Mouse (Mus musculus) left cerebral cortex, postnatal 25 days (tissue): ENCODE measurements around the gene Galntl6. TPM values are rescaled to one million over a fixed set of nuclear protein-coding genes. Genes with fewer than 3 reads are reported as not detected.

Experiments
- DNase-seq, 2 experiments: peaks; one replicate each; pipeline ENCODE4 v3.0.0; 2022; ENCODE audit warnings: low spot score in 2 of 2, mixed read lengths in 1 of 2
- intact Hi-C: fragments of 180-260 bp; cut with DNase I; formaldehyde crosslinking; loops from one replicate; pipeline ENCODE4 v1.15.1; 2025
- total RNA-seq, 2 experiments: library from RNA; stranded (reverse); gene quantifications; 2 replicates each; pipeline ENCODE4 v1.2.3; 2021

Galntl6 gene
- total RNA-seq: 10 to 100 TPM; 31.5 to 31.7 TPM

- peak; percentile 61 to 68 for DNase-seq
- intact Hi-C loops: no loop called here
Observed at GRCm38 (mm10) chr8:58912196-58912839, at the start of gene Galntl6. TSS of gene Galntl6 (minus strand) at chr8:58912640.

DNA sequence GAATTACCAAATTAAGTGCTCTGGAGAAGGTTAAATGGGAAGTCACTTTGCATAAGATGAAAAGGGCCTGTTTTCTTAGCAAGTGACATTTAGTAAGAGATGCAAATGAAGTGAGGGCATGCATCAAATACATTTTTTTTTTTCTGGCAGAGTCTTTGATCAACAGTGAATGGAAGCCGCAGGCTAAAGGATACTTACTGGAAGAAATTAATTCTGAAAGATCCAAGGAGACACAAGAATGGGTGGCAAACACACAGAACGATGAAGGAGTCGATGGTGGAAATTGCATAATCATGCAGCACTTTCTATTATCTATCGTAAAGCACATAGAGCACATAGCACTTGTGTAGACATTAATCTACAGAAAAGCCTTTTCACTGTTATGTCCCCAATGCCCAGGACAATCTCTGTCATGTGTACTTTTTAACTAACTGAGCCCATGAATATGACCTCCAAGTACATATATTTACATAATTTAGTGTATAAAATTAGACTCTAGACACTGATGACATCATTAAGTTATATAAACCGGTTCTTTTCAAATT lies 44.8 kb upstream of the Galntl6 start:
- DNase-seq: no peak
- intact Hi-C loops: no loop called here

DNA sequence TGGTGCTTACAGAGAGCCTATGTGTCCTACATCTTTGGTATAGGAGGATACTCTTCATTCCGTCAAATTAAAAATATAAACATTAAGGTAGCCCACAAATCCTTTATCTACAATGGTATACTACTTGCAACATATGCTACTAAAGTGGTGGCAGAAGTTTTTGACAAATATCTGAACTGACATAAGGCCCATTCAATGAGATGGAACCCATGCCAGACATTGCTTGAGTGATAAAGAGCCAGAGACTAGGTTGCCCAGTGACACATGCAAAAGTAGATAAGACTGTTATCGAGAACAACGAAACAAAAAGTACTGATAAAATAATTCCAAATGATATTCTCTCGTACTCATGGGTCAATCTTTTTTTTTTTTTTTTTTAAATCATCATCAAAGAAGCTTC lies 31.3 kb upstream of the Galntl6 start:
- DNase-seq: no peak
- intact Hi-C loops: no loop called here

GRCm38 (mm10) chr8:58931066-58931465 lies 18.6 kb upstream of the Galntl6 start:
- DNase-seq: peak in 1 of 2 experiments; percentile 42
- intact Hi-C loops: loop anchor here (10.0 kb wide), 1 partner anchor 1514 kb away; no protein-coding TSS in a partner anchor

DNA sequence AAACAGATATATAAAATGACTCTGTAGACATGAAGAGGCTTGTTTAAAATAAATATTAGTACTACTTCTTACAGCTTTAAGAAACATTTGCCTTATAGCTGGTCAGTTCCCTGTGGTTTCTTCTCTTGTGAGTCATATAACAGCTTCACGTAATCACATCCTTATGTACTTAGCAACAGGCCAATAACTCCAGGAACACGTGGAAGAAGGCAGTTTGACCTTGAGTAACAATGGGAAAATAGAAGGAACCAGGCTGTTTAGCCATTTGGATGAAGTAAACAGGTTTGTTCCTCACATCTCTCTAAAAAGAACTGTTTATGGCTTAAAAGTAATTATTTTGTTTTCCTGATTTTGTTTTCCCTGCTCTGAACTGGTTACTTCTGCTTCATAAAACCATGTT lies 2.7 kb upstream of the Galntl6 start:
- intact Hi-C loops: no loop called here
- DNase-seq: no peak

DNA sequence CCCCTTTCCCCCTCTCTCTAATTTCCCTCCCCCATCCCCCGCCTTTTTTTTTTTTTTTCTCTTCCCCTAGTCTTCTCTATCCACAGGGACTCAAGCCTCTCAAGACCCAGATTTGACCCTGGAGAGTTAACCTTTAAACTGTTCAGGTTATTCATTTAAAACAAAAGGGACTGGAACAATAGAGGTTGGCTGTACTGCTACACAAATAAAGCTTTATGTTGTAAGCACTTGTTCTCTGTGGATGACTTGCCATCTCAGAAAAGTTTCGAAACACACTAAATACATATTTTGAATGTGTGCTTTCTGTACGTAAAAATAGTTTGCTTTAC lies 1.2 kb upstream of the Galntl6 start:
- DNase-seq: no peak
- intact Hi-C loops: no loop called here

DNA sequence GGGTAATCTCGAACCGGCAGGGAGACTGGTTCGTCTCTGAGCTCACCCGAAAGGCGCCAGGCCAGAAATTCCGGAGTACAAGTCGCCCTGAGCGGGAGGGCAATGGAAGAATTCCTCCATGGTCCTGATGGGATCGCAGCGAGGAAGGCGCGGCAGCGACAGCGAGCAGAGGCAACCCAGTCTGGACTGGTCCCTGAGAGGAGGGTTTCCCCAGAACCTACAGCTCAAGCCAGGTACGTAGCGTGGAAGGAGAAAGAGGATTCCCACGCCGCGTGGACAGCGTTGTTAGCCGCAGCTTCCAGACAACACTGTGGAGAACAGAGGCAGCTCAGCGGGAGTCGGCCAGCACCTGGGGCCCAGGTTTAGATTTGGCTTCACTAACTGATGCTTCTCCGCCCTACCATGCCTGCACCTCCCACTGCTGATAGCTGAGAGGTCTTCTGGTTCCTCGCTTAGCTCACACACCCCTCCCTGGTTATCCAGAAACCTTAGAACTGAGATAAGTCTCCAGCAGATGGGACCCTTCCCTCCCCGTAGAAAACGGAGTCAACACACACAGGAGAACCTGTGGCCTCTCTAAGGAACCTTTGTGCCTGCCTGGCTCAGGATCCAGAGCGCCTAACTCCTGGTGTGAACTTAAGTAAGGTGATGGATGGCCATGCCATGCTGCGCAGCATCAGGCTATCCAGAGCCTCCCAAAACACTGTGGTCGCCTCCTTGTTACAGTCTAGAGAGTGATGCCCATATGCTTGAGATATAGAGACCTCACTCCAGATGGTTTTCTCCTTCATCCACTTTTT lies 600 bp upstream of the Galntl6 start:
- DNase-seq: peak; percentile 48
- intact Hi-C loops: no loop called here

GRCm38 (mm10) chr8:58911677-58912076 lies 763 bp downstream of the Galntl6 start, which contains the start of gene BC030500:
TSS of gene BC030500 (plus strand) at chr8:58911755.
- intact Hi-C loops: no loop called here
- DNase-seq: no peak

DNA sequence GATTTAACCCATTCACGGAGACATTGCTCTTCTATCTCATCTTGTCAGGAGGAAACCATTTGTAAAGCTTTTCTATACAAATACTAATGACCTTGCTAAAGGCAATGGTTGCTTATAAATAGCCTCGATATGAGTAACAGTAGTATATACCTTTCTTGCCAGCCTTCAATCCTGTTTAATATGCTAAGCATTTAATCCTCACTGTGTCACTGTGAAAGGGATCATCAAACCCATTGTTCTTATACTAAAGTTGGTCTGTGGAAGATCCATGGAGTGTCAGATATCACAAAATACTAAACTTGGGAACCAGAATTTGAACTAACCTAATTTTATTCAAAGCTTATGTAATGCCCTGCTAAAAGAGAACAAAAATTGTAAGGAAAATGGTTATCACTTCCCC lies 8.0 kb downstream of the Galntl6 start:
- intact Hi-C loops: no loop called here
- DNase-seq: no peak

DNA sequence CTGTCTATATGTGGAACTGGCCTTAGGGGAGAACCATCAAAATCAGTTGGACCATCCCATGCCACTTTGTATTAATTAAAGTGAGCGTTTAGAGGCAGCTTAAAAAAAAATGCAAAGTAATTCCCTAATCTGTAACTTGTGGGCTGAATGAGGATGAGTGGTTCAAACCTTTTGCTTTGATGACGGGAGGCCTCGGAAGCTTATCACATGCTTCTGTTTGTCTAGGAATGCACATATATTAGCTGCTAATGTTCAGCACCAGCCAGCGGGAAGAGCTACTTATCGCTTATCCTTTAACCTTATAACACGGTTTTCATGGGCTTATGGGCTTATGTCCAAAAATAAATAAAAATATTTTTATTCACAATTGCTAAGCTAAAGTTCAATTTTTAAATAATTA lies 16.5 kb downstream of the Galntl6 start:
- no peak for DNase-seq
- intact Hi-C loops: no loop called here

- no peak for DNase-seq
- intact Hi-C loops: no loop called here
Observed at GRCm38 (mm10) chr8:58890591-58890990, 21.8 kb downstream of the Galntl6 start.

- DNase-seq: peak in 1 of 2 experiments; percentile 13
- intact Hi-C loops: no loop called here
Observed at GRCm38 (mm10) chr8:58886405-58886804, 26.0 kb downstream of the Galntl6 start.

DNA sequence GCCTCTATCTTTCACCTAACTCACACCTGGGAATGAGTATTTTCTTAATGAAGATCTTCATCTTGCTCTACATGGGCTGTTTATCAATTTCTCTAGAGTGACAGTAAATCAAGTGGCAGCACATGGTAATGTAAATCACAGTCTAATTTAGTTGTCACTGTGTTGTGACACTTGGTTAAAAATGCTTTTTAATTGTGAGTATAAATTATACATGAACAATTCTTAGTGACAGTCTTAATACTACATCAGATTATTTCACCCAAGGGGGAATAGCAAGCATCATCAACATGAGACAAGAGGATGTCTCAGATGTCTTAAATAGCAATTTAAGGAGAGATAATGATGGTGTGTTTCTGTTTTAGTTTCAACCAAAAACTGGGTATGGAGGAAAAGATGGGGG lies 88.1 kb downstream of the Galntl6 start:
- DNase-seq: no peak
- intact Hi-C loops: no loop called here

DNA sequence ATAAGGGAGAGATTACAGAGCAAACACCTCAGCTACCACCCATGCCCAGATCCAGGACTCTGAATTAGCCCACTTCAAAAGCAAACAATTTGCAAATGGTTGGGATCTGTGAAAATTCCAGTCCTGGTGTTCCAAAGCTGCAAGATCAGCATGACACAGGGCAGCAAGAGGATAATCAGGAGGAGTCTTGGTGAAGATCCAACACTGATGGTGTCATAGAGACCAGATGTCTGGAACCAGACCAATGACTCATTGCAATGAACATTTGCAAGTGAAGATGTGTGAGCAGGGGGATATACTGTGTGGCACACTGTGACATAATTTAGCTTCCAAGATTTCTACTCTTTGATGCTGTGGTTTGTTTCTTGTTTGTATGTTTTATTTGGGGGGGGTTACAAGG lies 107.2 kb downstream of the Galntl6 start:
- peak in 1 of 2 experiments; percentile 70 for DNase-seq

DNA sequence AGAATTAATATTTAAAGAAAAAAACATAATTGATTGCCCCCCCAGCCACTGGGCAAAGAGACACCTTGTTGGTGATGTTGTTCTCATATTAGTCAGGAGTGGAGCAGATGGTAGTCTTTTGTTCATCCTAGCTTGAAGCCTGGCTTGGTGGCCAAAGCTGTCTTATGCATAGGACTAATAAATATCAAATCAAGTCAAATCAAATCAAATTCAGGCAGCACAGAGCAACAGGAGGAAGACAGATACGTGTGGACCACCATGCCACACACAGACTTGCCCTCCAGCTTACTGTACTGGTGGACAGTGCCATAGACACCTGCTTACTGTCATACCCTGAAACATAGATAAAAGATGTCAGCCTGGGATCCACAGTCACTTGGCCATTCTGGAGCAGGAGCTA lies 110.6 kb downstream of the Galntl6 start:
- intact Hi-C loops: no loop called here
- no peak for DNase-seq

More for the DNA sequence above, 107.2 kb downstream of the Galntl6 start:
- intact Hi-C loops: no loop called here

- no peak for DNase-seq
Observed at GRCm38 (mm10) chr8:58753769-58754168, 158.7 kb downstream of the Galntl6 start.

GRCm38 (mm10) chr8:58737963-58738362 lies 174.5 kb downstream of the Galntl6 start:
- intact Hi-C loops: no loop called here
- DNase-seq: no peak

More at GRCm38 (mm10) chr8:58753769-58754168, 158.7 kb downstream of the Galntl6 start:
- intact Hi-C loops: no loop called here

DNA sequence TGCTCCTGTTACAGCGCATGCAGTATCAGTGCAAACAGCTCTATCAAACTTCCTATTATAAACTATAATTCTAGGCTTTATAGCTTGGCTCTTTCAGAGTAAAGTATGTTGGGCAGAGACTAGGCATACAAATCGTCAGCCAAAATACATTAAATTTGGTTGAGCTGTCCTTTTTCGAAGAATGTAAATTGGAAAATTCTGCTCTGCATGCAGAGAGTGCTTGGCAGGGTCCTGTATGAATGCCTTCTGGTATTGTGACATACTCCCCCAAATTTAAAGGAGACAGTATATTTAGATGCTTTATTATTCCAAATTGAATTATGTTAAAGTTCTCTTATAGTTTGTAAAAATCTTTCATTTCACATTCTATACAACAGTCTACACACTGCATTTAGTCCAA lies 220.7 kb downstream of the Galntl6 start:
- DNase-seq: no peak
- intact Hi-C loops: no loop called here

DNA sequence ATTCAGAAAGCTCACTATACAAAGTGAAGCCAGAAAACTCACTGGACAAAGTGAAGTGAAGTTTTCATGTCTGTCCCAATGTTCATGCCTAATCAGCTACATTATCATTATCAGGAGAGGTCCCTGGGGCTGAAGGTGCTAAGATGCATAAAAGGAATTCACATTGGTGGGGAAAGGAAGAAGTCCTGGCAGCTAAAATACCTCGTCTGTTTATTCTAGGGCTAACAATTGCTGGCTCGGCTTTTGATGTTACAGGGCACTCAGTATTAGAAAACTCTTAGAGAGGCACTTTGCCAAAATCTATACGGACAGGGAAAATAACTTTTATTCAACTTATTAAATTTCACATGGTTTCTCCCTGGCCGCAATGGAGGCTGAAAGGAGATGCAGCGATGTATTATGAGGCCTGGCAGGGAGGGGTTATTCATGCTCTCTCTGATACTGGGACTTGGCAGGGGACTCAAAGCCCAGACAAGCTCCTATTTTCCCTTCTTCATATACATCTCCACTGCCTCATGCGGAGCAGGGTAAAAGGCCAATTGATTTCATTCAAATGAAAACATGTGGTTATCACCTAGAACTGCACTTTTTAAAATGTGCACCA lies 234.5 kb downstream of the Galntl6 start:
- intact Hi-C loops: no loop called here
- DNase-seq: no peak

- DNase-seq: no peak
- intact Hi-C loops: loop anchor here (10.0 kb wide), 1 partner anchor 1796 kb away; no protein-coding TSS in a partner anchor
Observed at GRCm38 (mm10) chr8:58669075-58669474, 243.4 kb downstream of the Galntl6 start.
